8 mouse cellular contexts compared by ENCODE assay signal in genomic region chr9:71616185-71616584, GRCm38 (mm10). TPM values are rescaled to one million over a fixed set of nuclear protein-coding genes. Genes with fewer than 3 reads are reported as not detected.
DNase-seq lines count a peak whose midpoint lies in the region; ATAC-seq and TF ChIP-seq lines count a peak whose summit lies in the region.
"Had no signal": no experiment of that assay in that cellular context is flagged by ENCODE, and none has a peak within 500 bp of the region (broad histone marks: within the 10 kb centered on the region; RNA-seq: fewer than 3 reads in every experiment).

No protein-coding gene starts in this region.

- TF ChIP-seq EP300 in heart, postnatal 0 days (IDR thresholded peaks at IDR 0.05; ENCODE audit: low read depth), result no peak

- peak; percentile 93 for TF ChIP-seq CTCF in heart, postnatal 0 days (IDR thresholded peaks at IDR 0.05; ENCODE audit: low read depth)
- TF ChIP-seq CTCF in spleen, adult 2 months (IDR thresholded peaks at IDR 0.05; ENCODE audit: extremely low read depth, insufficient read depth, insufficient read length, insufficient replicate concordance), result peak; percentile 63; the same call in 1 of the 2 replicates

- H3K4me1 ChIP-seq in ES-E14 (ENCODE audit: control insufficient read depth in 2 of 2, insufficient read depth in 2 of 2, low read length in 2 of 2, poor library complexity in 1 of 2), result no peaks in the 10 kb centered on the region
- no peaks in the 10 kb centered on the region for H3K4me1 ChIP-seq in embryonic facial prominence, embryonic 14.5 days (ENCODE audit: control insufficient read depth, insufficient read depth, low read length)
- peaks cover 14% of the 10 kb centered on the region for H3K4me1 ChIP-seq in heart, postnatal 0 days (ENCODE audit: control insufficient read depth, insufficient read depth)
- no peaks in the 10 kb centered on the region for H3K4me1 ChIP-seq in spleen, adult 2 months (ENCODE audit: control insufficient read depth, insufficient read depth, insufficient read length)

- TF ChIP-seq POLR2A in spleen, adult 2 months (IDR thresholded peaks at IDR 0.05; ENCODE audit: low read depth, low read length), result no peak

- H3K9me3 ChIP-seq in ES-E14 (ENCODE audit: control insufficient read depth, insufficient read depth, low read depth, low read length), result no peaks in the 10 kb centered on the region; the same call in 1 of the 2 replicates
- H3K9me3 ChIP-seq in embryonic facial prominence, embryonic 14.5 days (ENCODE audit: control insufficient read depth, low read length), result no peaks in the 10 kb centered on the region
- no peaks in the 10 kb centered on the region for H3K9me3 ChIP-seq in heart, postnatal 0 days (replicated peaks; ENCODE audit: control insufficient read depth, low read length)

- in situ Hi-C loops in ES-E14 (cut with MboI; ENCODE audit: low sequenced_read_pairs in 2 of 2, unreplicated experiment in 2 of 2), result no loop called here

- H3K4me2 ChIP-seq in embryonic facial prominence, embryonic 14.5 days (ENCODE audit: low read depth, low read length), result no peak overlapping the region
- no peak overlapping the region for H3K4me2 ChIP-seq in heart, postnatal 0 days (ENCODE audit: low read depth, low read length)

- 9% methylated on average over 3 of the region's 3 CpGs for WGBS in embryonic facial prominence, embryonic 14.5 days
- WGBS in heart, postnatal 0 days, result 9% methylated on average over 3 of the region's 3 CpGs
- WGBS in spleen, adult 2 months, result 7% methylated on average over 3 of the region's 3 CpGs

- H3K36me3 ChIP-seq in ES-E14 (ENCODE audit: control insufficient read depth, insufficient read depth, low read length, poor library complexity, severe bottlenecking), result no peaks in the 10 kb centered on the region
- no peaks in the 10 kb centered on the region for H3K36me3 ChIP-seq in embryonic facial prominence, embryonic 14.5 days (ENCODE audit: control insufficient read depth, insufficient read depth, low read length)
- H3K36me3 ChIP-seq in heart, postnatal 0 days (replicated peaks; ENCODE audit: control insufficient read depth, insufficient read depth, low read length), result no peaks in the 10 kb centered on the region
- no peaks in the 10 kb centered on the region for H3K36me3 ChIP-seq in spleen, adult 2 months (ENCODE audit: control insufficient read depth, insufficient read depth, low read length)

- no peak overlapping the region for H3K9ac ChIP-seq in ES-E14 (ENCODE audit: insufficient read depth, low read depth, low read length, poor library complexity, severe bottlenecking)
- H3K9ac ChIP-seq in embryonic facial prominence, embryonic 14.5 days (ENCODE audit: low read depth, low read length), result no peak overlapping the region
- H3K9ac ChIP-seq in heart, postnatal 0 days (replicated peaks; ENCODE audit: low read depth, low read length), result no peak overlapping the region

- H3K27me3 ChIP-seq in embryonic facial prominence, embryonic 14.5 days (replicated peaks; ENCODE audit: control insufficient read depth, insufficient read depth, low read length), result no peaks in the 10 kb centered on the region
- no peaks in the 10 kb centered on the region for H3K27me3 ChIP-seq in heart, postnatal 0 days (ENCODE audit: control insufficient read depth, insufficient read depth, low read length)
- no peaks in the 10 kb centered on the region for H3K27me3 ChIP-seq in spleen, adult 2 months (ENCODE audit: control insufficient read depth, insufficient read depth, low read length)

- H3K4me3 ChIP-seq in ES-E14 (ENCODE audit: insufficient read depth in 1 of 2, low read depth in 1 of 2, low read length in 2 of 2, poor library complexity in 1 of 2, severe bottlenecking in 1 of 2), result no peak overlapping the region
- H3K4me3 ChIP-seq in embryonic facial prominence, embryonic 14.5 days (ENCODE audit: low read depth, low read length), result no peak overlapping the region
- H3K4me3 ChIP-seq in heart, postnatal 0 days (ENCODE audit: low read depth, low read length), result no peak overlapping the region
- H3K4me3 ChIP-seq in spleen, adult 2 months (ENCODE audit: extremely low read depth, insufficient read depth, insufficient read length), result no peak overlapping the region

- H3K27ac ChIP-seq in ES-E14 (ENCODE audit: insufficient read depth, low read depth, low read length, poor library complexity, severe bottlenecking), result no peak overlapping the region
- H3K27ac ChIP-seq in embryonic facial prominence, embryonic 14.5 days (replicated peaks; ENCODE audit: low read depth, low read length), result no peak overlapping the region
- no peak overlapping the region for H3K27ac ChIP-seq in heart, postnatal 0 days (ENCODE audit: low read depth)
- H3K27ac ChIP-seq in spleen, adult 2 months (ENCODE audit: insufficient read depth, low read length), result no peak overlapping the region
- H3K27ac ChIP-seq: macrophage had no signal

- DNase-seq in ES-E14 (ENCODE audit: low read depth, low spot score), result peak; percentile 72
- peak; percentile 81 for DNase-seq in adrenal gland, postnatal 25 days
- peak; percentile 88 for DNase-seq in embryonic facial prominence, embryonic 14.5 days (ENCODE audit: low spot score)
- peak; percentile 86 for DNase-seq in heart, postnatal 0 days (ENCODE audit: low spot score)
- DNase-seq in layer of hippocampus, postnatal 14 days (ENCODE audit: low spot score in 2 of 2), result peak; percentile 64 to 82
- DNase-seq in spleen, adult 2 months (ENCODE audit: low read depth in 1 of 2, low spot score in 2 of 2), result peak; percentile 44 to 65

- peak; percentile 67; the same call in 1 of the 2 replicates for ATAC-seq in embryonic facial prominence, embryonic 14.5 days (ENCODE audit: low read depth)
- peak; percentile 66 for ATAC-seq in heart, postnatal 0 days (ENCODE audit: insufficient read depth, low read depth)
- ATAC-seq in megakaryocyte, adult 5-6 weeks (ENCODE audit: poor library complexity, severe bottlenecking), result peak; percentile 79

TF ChIP-seq in ES-E14, 5 proteins besides CTCF, POLR2A, EP300 and RAD21:
- TF ChIP-seq CHD2 (IDR thresholded peaks at IDR 0.05; ENCODE audit: low read depth, low read length), result no peak
- no peak for TF ChIP-seq HCFC1 (IDR thresholded peaks at IDR 0.05; ENCODE audit: borderline replicate concordance, insufficient read depth, low read length)
- no peak for TF ChIP-seq ZC3H11A (IDR thresholded peaks at IDR 0.05; ENCODE audit: borderline replicate concordance, low read depth, low read length)
- TF ChIP-seq MAFK (IDR thresholded peaks at IDR 0.05; ENCODE audit: insufficient read depth, low read depth, low read length), result no peak
- no peak for TF ChIP-seq ZNF384 (IDR thresholded peaks at IDR 0.05; ENCODE audit: low read depth, low read length)
TF ChIP-seq in ES-E14: peak in this region for 0.

RNA-seq across cellular contexts. Expression of gene Myzap, which starts 24.0 kb away (rescaled TPM):
- total RNA-seq in ES-E14 (2012; rRNA removed), result 0.85 and 0.94 TPM in 2 replicates
- total RNA-seq in adrenal gland, postnatal 25 days (2021), result 8.6 and 11.2 TPM in 2 replicates
- 18.6 and 18.7 TPM in 2 replicates for polyA plus RNA-seq in embryonic facial prominence, embryonic 14.5 days (2014; fragmentation: Nextera tagmentation; extraction: Ambion mirVana)
- 196 and 240 TPM in 2 replicates for total RNA-seq in heart, postnatal 0 days (2014; rRNA removed; ENCODE audit: low replicate concordance)
- polyA plus RNA-seq in heart, postnatal 0 days (2015; fragmentation: Nextera tagmentation; extraction: Ambion mirVana), result 301 and 341 TPM in 2 replicates
- total RNA-seq in layer of hippocampus, postnatal 14 days (2021), result 1 to 10 TPM; 1.0 to 1.1 TPM
- 0.27 TPM in 1 of 2 replicates, not detected in the other for total RNA-seq in megakaryocyte, adult 5-6 weeks (2015)
- 0.51 TPM in 1 of 2 replicates, not detected in the other for total RNA-seq in megakaryocyte, adult 5-6 weeks (2017)
- 1.6 and 1.8 TPM in 2 replicates for polyA plus RNA-seq in spleen, adult 2 months (2012; rRNA removed)
- polyA plus RNA-seq: macrophage had no signal

Comparison
In these comparisons a context has a peak if more than half of its experiments do, and no peak if none do; other contexts are left out.
1. RNA of gene Myzap, which starts 24.0 kb away (total RNA-seq): 196 to 240 TPM in heart, postnatal 0 days; 8.6 to 11.2 TPM in adrenal gland, postnatal 25 days, 1.0 to 1.1 TPM in layer of hippocampus, postnatal 14 days, 0.85 to 0.94 TPM in ES-E14 and 0.27 to 0.51 TPM in megakaryocyte, adult 5-6 weeks; every median in the first group is over 10 times any median in the second.
2. Peak in every context shown above with its lines, with median percentiles within 50 percentile points of each other: DNase-seq and ATAC-seq.